Mouse (Mus musculus) ES-Bruce4 (cell line): ENCODE measurements around the gene Mycl. TPM values are rescaled to one million over a fixed set of nuclear protein-coding genes. Genes with fewer than 3 reads are reported as not detected.
"Not testable (repeated sequence)": the region's sequence is repeated elsewhere in the genome, so short reads cannot be mapped to it uniquely, and the experiment has no call there.

ENCODE experiments used
- H3K27ac ChIP-seq: 2 replicates; pipeline ENCODE4 v1.5.1; 2012; ENCODE audit warnings: low read length, inconsistent platforms; ENCODE audit not compliant: insufficient read depth
- H3K27me3 ChIP-seq: 2 replicates; pipeline ENCODE4 v1.6.1; 2012; ENCODE audit warnings: mild to moderate bottlenecking, low read length, inconsistent platforms; ENCODE audit not compliant: control insufficient read depth, poor library complexity, insufficient read depth, severe bottlenecking
- H3K36me3 ChIP-seq: 2 replicates; pipeline ENCODE4 v1.6.1; 2012; ENCODE audit warnings: inconsistent platforms, mild to moderate bottlenecking, low read length, moderate library complexity; ENCODE audit not compliant: control insufficient read depth, poor library complexity, insufficient read depth, severe bottlenecking
- H3K4me1 ChIP-seq: one replicate; pipeline ENCODE4 v1.8.1; 2011; ENCODE audit warnings: low read length; ENCODE audit not compliant: control insufficient read depth, insufficient read depth
- H3K4me3 ChIP-seq: 2 replicates; pipeline ENCODE4 v1.5.1; 2011; ENCODE audit warnings: low read depth, mild to moderate bottlenecking, low read length
- H3K9ac ChIP-seq: 2 replicates; pipeline ENCODE4 v1.6.1; 2012; ENCODE audit warnings: low read depth, mild to moderate bottlenecking, inconsistent platforms; ENCODE audit not compliant: poor library complexity, severe bottlenecking
- H3K9me3 ChIP-seq: replicated peaks from 2 replicates; pipeline ENCODE4 v1.6.1; 2012; ENCODE audit warnings: mild to moderate bottlenecking, low read length, inconsistent platforms; ENCODE audit not compliant: control insufficient read depth, poor library complexity, insufficient read depth, severe bottlenecking
- CTCF ChIP-seq: IDR thresholded peaks from one replicate; pipeline ENCODE4 v1.8.1; 2011; ENCODE audit warnings: low read depth, low read length
- EP300 ChIP-seq: IDR thresholded peaks from 2 replicates; pipeline ENCODE4 v1.6.1; 2011; ENCODE audit warnings: low read depth, low read length; ENCODE audit not compliant: insufficient read depth
- POLR2A ChIP-seq: IDR thresholded peaks from one replicate; pipeline ENCODE4 v1.8.1; 2011; ENCODE audit warnings: low read length; ENCODE audit not compliant: insufficient read depth
- polyA plus RNA-seq: library from polyadenylated mRNA; stranded (reverse); fragments of >200 nt; gene quantifications from 2 replicates; pipeline ENCODE4 v1.2.4, GENCODE M21; 2011; ENCODE audit warnings: low read depth; ENCODE audit not compliant: missing spikeins, insufficient read depth, insufficient read length

Gene Mycl
- polyA plus RNA-seq, 1 experiment: 16.8 TPM

DNA sequence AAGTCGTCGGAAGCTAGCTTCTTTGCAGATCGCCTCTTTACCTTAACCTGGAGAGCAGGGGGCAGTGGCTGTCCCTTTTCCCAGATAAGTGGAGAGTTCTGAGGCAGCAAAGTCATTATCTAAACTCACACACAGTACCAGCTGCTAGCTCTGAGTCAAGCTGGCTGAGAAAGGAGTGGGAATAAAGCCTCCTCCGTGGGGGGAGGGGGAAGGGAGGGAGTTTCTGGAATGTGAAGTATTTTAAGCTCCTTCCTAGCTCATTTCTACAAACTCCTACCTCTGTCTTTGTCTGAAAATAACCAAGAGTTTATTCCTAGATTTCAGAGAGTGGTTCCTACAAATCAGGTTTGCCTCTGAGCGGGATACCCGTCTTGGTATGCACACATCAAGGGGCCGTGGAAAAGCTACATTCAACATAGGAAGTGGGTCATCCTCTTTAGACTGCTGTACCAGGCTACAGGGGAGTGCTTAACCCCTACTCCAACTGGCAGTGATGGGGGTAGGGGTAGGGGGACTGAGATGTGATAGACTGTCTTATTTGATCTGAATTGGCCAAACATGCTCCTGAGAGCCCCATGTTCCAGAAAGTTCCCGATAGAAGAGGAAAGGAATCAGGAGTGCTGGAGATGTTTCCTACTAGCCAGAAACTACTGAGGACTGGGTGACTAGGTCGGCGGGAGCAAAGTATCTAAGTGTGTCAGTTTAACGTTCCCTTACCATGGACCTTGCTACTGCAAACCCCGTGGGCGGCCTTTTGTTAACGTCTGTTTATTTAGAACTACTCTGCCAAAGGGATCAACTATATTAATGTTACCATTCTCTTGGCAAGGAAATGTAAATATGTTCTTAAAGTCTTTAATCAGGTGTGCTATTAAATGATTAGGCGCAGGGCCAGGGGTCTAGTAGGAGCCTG, 9.9 kb downstream of the Mycl start:
- no peaks in the 10 kb centered on the region for H3K36me3 ChIP-seq
- peaks cover 9% of the 10 kb centered on the region for H3K4me1 ChIP-seq
- H3K9me3 ChIP-seq: no peaks in the 10 kb centered on the region
- TF ChIP-seq CTCF (no peak), EP300 (no peak), POLR2A (no peak)
- H3K9ac ChIP-seq: no peak overlapping the region
- H3K27ac ChIP-seq: no peak overlapping the region
- H3K4me3 ChIP-seq: no peak overlapping the region
- H3K27me3 ChIP-seq: no peaks in the 10 kb centered on the region

- H3K4me1 ChIP-seq, H3K27me3 ChIP-seq, H3K9ac ChIP-seq, H3K27ac ChIP-seq, H3K36me3 ChIP-seq, H3K4me3 ChIP-seq, H3K9me3 ChIP-seq: not testable (repeated sequence)
Observed at GRCm38 (mm10) chr4:123012501-123012900, 17.0 kb downstream of the Mycl start.

GRCm38 (mm10) chr4:123013346-123013945, 18.0 kb downstream of the Mycl start:
- Histone ChIP-seq H3K36me3 (no peaks in the 10 kb centered on the region), H3K27me3 (no peaks in the 10 kb centered on the region), H3K9ac (no peak overlapping the region), H3K9me3 (no peaks in the 10 kb centered on the region), H3K27ac (no peak overlapping the region), H3K4me3 (no peak overlapping the region), H3K4me1 (peaks cover 1% of the 10 kb centered on the region)
- no peak for TF ChIP-seq EP300
- no peak for TF ChIP-seq POLR2A
- TF ChIP-seq CTCF: no peak

- Histone ChIP-seq H3K4me1 (peaks cover 2% of the 10 kb centered on the region), H3K36me3 (no peaks in the 10 kb centered on the region), H3K27ac (no peak overlapping the region), H3K9ac (no peak overlapping the region), H3K9me3 (no peaks in the 10 kb centered on the region), H3K4me3 (no peak overlapping the region), H3K27me3 (no peaks in the 10 kb centered on the region)
- TF ChIP-seq POLR2A: no peak
- TF ChIP-seq CTCF: no peak
- TF ChIP-seq EP300: no peak
Observed at GRCm38 (mm10) chr4:123013949-123014406, 18.5 kb downstream of the Mycl start.

DNA sequence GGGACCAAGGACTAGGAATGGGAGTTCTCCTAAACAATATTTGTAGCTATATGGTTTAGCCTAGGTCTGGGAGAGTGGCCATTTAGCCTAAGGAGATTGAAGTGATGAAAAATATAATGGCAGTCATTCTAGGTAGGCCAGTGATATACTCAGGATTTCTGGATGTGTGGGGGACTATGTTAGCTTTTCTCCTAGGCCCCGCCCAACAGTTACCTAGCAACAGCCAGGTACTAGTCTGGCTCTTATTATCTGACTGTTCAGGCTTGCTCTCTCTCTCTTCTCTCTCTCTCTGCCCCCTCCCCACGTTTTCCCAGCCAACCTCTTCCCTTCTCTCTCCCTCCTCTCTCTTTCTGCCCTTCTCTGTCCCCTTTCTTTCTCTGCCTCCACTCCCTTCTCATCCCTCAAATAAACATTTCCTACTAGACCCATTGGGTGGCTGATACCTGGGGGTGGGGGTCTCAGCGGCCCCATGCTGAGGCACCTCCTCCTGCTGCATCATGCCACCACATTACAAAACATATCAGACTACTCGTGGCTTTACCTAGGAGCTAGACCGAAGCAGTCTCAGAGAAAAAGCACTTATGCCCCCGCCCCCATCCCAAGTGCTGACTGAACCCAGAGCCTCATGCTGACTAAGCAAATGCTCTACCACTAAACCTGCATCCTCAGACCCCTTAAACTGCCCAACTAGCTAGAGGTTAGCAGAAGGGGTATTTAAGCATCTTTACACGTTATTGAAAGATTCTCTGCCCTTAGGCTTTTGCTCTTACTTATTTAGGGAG, 19.2 kb downstream of the Mycl start:
- Histone ChIP-seq H3K9ac (no peak overlapping the region), H3K9me3 (no peaks in the 10 kb centered on the region), H3K36me3 (no peaks in the 10 kb centered on the region), H3K27ac (no peak overlapping the region), H3K4me1 (peaks cover 2% of the 10 kb centered on the region), H3K4me3 (no peak overlapping the region), H3K27me3 (no peaks in the 10 kb centered on the region)
- TF ChIP-seq POLR2A: no peak
- no peak for TF ChIP-seq EP300
- TF ChIP-seq CTCF: no peak
